Mouse (Mus musculus): ENCODE data around the gene Slc51a. TPM values are rescaled to one million over a fixed set of nuclear protein-coding genes. Genes with fewer than 3 reads are reported as not detected.

Gene Slc51a
- not detected for total RNA-seq (2022)

DNA sequence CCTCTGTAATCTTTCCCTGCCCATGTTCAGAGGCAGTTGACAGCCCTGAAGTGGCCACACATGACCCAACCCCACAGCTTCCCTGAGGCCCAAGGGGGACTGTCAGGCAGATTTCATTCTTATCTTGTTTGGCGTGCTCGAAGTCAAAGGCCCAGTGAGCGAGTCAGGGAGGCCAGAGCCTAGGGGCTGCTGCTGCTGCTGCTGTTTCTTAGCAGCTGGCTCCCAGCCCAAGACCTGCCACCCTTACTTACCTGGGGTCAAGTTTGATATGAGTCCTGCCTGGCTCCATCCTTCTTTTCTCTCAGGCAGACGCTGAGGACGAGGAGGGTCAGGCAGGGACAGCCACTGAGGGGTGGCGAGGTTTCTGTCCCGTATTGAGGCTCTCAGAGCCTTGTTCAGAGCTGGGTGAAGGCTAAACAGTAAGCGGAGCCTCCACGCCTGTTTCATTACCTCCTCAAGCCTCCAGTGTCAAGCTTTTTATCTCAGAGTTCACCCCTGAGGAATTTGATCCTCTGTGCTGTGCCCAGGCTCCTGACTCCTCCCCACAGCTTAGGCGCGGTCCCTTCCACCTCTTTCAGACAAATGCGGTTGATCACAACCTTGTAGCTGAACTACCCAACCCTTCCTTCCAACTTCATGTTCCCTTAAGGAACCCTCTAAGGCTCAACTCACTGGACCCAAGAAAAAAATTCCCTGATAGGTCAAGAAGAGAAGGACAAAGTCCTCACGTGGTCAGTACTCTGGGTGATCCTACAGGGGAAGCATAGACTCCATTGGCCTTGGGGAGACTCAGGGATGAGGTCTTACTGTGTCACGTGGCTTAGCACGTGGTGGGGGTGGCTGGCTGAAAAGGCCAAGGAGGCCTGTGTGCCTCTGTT lies at the start of gene Slc51a:
TSS of gene Slc51a (minus strand) at position 646 of the 878 bp plus-strand sequence.
- no peak for DNase-seq (ENCODE audit: low spot score in 2 of 2)

DNA sequence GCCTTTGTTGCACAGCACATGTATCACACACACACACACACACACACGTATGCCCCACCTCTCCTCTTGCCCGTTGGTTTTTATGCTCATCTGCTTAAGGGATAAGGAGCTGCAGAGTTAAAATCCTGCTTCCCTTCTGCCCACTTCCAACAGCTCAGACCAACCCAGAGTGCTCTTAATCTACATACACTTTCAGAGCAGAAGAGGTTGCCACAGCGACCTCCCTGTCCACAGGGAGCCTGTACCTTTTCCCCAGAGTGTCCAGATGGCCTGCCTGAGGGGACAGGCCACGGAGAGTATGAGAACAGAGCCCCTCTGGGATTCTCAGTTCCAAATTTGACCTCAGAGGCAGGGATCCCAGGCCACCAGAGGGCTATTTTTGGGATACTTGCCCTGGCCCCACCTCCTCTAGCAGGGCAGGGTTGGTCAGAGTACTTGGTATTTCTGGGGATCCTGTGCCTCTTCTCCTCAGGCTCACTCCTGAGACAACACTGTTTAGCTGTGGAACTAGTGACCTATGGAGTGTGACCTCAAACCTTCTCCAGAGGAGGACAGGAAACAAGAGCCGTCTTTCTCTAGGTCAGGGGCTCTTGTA lies 47.6 kb upstream of the Slc51a start:
- no peak for DNase-seq (ENCODE audit: low spot score in 2 of 2)

DNA sequence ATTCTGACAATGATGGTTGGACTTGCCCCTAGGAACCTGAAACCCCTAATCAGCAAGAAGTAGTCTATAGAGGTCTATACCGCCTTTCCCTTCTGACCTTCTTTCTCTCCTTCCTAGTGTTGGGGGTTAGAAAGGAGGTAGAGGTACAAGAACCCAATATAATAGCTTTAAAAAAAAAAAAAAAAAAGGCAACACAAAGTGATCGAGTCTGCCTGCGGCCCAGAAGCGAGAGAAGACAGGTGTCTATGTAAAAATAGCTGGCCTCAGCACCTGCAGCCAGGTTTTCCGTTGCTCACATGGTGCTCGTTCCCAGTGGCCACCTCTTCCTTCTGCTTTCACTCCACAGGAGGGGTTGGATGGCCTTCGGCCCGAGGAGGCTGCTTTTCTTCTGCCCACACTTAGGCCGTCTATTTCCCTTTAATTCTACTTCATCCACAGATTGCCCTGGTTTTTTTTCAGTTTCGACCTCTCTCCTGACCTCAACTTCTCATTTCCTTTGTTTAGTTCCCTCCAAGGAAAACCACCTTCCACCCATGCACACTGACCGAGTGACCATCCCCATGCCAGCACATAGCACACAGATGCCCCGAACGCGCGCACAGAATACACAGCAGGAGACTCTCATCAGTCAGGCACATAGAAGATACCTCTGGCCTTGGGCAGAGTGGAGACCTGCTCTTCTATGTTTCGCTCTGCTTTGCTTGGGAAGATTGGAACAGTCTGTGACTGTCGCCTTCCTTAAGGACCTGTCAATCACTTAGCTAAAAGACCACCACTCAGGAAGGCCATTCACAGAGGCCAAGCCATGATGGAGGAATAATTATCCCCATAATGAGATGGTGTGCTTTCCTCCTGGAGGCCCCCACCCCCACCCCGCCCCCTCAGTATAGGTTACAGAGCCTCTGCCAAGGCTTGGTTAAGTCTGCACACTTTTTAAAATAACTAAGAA lies 45.5 kb upstream of the Slc51a start:
- no peak for DNase-seq (ENCODE audit: low spot score in 2 of 2)

DNA sequence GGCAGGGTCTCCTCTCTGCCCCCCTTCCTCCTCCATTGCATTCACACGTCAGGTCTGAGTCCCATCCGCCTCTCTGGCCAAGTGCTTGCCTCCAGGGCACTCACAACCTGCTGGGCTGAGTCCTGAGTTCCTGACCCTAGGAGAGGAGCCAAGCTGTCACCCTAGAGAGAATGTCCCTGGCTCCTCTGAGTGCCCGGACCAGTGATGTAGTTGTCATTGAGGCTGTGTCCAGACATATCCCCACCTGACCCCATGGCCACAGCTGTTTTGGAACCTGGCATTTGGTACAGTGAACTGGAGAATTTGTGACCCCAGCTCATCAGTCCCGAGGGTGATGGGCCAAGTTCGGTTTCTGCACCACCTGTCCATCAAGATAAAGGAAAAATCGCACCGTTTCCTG lies 39.2 kb upstream of the Slc51a start:
- DNase-seq (ENCODE audit: low spot score in 2 of 2), result no peak

DNA sequence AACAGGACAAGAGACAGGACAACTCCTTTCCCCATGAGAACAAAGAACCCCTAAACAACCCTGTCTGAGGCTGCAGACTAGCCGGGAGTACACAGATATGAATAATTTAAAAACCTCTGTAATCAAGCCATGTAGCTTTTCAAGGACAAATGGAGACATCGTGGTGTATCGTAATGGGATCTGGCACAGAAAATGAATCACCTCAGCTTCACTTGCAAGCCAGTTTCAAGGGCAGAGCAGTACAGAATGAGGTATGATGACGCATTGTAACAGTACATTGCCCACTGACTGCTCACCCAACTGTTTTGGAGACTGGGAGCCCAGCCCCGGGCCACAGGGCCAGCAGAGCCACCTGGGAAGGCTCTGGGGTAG lies 36.6 kb upstream of the Slc51a start:
- no peak for DNase-seq (ENCODE audit: low spot score in 2 of 2)

DNA sequence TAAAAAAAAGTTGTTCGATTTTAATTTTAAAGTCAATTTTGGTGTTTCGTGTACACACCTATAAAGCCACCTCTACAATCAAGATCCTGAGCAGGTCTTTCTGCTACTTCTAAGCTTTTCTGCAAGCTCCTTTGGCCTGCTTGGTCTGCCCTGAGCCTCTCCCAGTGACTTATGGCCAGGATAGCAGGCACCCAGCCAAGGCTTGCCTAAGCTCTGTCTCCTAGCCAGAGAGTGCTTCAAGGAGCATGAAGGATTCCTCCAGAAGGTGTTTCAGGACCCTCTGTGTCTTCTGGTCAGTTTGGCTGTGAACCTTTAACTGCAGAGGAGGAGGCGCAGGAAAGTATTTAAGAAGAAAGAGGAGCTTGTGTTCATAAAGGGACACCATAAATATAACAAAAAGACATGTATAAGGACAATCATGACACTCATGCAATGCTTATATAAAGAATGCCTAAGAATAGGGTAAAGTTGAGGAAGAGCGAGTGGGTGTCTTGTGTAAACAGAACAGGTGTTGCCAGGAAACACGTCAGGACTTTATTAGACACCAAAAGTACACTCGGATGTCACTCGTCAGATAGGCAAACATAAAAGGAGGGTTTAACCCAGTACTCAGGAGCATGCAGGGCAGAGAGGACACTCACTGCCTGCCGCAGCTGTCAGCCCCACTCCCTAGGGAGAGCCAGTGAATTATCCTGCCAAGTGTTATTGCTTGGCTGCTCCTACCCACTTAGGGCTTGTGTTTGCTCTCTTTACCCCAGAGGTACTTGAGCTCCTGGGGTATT lies 36.0 kb upstream of the Slc51a start:
- no peak for DNase-seq (ENCODE audit: low spot score in 2 of 2)

DNA sequence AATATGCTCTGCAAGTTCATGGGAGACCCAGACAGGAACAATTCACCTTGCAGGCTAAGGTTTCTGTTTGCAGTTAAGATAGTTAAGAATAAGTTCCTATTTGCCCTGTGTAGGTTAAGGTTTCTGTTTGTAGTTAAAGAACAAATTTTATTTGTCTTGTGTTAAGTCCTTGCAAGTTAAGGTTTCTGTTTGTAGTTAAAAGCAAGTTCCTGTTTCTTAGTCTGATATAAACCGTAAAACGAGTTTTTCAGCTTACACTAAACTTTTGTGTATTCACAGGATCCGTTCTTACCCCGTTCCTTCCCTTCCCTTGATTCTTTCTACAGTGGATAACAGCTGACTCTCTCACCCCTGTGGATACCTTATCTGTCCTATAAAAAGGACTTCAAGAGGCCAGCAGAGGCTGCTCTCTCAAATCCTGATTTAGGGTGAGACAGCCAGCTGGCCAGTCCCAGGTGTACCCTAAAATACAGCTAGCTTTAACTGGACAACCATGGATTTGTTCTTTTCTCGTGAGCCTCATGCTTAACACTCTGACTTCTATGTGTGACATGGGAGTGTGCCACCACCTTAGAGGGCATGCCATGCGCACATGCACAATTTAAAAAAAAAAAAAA lies 35.0 kb upstream of the Slc51a start:
- no peak for DNase-seq (ENCODE audit: low spot score in 2 of 2)

DNA sequence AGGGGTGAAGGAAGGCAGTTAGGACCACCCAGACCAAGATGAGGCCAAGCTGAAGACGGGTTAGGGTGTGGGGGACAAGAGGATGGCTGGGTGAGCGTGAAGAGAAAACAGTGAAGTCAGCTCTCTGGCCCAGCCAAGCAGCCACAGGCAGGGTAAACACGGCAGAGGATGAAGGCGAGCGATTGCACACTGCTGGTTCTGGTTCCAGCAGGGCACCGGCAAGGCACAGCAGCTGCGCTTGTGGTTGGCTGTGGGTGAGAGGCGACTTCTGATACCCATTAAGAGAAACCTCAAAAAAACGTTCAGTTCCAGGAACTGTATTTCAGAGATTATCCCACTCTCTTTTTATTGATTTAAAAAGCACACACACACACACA lies 32.7 kb upstream of the Slc51a start:
- no peak for DNase-seq (ENCODE audit: low spot score in 2 of 2)

DNA sequence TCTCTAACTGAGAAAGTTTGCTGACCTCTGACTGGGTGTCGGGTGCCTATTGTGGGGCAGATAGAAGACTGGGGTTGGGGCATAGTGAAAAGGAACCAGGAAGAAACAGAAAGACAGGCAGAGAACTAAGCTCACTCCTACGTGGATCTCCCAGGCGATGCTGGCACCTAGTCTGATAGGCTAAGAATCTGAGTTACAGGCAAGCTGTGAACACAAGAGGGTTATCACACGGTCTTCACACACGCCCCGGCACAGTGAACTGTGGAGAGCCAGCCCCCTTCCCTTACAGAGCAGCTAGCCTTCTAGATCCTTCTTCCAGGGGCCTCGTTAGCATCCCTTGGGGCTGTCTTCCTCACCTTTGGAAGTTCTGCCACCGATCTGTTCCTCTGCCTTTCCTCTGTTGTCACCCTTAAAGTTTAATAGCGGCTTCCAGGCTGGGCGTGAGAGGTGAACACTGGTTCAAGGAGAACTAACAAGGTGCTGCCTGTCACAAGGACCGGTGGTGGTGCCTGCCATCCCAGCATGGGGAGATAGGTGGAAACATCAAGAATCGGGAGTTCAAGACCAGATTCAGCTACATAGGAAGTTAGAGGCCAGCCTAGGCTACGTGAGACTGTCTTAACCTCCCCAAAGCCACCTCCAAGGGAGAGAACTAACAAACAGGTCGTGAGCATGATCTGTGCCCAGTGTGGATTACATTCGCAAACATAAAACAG lies 32.1 kb upstream of the Slc51a start:
- DNase-seq (ENCODE audit: low spot score in 2 of 2), result no peak

DNA sequence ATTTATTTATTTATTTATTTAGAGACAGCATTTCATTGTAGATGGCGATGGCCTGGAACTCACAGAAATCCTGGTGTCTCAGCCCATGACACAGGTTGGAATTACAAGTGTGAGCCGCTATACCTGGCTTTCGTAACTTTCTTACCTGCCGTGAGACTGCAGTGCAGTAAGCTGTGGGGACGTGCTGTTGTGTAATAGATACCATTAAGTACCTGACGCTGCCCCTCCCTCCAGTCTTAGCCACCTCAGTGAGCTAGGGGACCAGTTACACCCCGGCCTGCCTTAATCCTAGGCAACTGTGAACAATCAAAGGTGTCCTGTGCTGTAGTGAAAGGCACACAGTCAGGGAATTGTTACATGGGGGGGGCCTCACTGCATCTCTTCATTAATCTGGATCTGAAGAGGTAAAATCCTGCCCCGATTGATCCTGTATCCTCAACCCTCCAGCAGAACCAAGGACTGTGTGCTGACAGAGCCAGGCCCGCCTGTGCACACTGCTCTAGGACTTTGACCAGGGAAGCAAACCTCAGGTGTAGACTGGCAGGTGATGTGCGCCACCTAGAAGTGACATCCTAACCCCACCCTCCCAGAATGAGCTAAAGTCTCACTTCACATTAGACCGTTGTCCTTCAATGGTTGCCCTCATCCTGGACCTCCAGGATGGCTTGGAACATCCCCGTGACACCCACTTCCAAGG lies 30.3 kb upstream of the Slc51a start:
- no peak for DNase-seq (ENCODE audit: low spot score in 2 of 2)

DNA sequence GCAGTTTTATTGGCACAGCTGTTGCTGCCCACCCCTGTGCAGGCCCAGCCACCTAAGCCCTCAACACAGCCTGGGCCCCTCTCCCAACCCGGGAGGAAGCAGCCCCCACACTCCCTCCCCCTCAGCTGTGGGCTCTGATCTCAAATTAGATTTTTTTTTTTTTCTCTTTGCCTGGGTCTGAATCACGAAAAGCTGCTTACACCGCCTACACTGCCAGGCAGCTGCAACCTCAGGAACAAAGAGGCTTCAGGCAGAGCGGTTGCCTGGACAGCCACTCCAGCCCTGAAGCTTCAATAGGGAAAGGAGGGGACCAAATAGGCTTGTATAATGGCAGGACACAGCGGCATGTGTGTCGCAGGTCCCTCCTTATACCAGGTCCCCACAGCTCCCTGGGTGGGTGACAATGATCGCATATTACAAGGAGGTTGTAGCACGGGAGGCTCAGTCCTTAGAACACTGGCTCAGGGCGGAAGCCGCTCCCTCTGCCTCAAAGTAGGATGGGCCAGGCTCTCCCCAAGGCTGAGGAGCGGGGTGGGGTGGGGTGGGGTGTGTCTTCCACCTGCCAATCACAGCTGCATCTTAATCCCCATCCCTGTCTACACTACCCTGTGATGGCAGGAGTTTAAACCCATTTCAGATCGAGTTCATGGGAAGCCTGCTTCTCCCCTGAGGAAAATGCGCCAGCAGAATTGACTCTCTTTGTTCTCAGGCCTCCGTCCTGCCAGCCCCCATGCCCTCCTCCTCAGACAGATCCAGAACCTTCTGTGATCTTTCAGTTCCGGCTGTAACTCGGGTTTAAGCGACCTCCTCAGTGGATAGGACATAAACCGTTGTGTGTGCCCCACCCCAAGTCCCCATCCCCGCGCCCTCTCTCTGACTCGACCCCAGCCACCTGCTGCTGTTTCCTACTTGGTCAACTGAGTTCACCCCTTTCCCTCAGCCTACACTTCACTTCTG lies 28.6 kb upstream of the Slc51a start:
- DNase-seq (ENCODE audit: low spot score in 2 of 2), result peak; percentile 75 to 80

DNA sequence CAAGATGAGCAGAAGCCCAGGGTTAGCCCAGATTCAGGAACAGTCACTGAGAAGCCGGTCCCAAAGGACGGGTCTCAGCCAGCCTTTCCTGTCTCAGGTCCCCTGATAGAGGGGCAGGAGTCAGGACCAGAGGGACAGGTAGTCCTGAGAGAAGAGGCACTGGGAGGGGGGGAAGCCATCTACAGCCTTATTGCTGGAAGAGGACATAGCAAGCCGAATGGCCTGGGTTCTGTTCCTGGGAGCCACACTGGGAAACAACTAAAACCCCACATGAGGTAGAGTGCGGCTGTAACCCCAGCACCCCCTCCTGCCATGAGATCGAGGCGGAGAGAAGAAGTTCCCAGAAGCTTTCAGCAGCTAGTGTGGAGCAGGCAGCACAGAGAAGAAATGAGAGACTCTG lies 26.3 kb upstream of the Slc51a start:
- no peak for DNase-seq (ENCODE audit: low spot score in 2 of 2)

DNA sequence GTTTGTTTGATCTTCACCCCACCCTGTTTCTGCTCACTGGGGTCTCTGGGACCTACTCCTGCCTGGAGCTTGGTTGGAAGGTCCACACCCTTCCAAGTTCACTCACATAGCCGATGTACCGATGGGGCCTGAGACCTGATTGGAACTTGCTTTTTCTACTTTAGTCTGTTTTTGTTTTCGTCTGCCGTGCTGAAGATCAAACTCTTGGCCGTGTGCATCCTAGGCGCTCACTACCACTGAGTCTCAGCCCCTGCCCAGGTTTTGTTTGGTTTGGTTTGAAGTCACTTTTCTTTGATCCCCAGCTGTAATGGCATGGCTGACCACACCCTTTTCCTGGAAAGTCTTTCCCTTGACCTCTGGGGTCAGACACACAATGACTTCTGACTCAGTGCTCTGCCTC lies 25.7 kb upstream of the Slc51a start:
- no peak for DNase-seq (ENCODE audit: low spot score in 2 of 2)

DNA sequence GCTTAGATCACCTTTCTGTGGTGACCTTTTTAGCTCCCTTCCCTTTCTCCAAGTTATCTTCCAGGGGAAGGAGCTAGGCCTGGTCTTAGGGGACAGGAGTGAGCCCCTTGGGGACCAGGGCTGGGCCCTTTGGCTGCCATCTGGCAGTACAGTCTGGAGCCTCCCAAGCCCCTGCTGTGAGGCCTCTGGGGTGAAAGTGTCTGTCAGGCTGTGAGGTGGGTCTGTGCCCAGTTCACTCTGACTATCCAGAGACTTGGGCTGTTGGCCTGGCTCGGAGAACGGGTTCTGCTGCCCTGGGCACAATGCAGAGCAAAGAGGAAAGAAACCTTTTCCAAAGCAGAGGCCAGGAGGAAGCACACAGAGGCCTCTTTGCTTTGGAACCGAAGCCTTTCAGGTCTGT lies 25.2 kb upstream of the Slc51a start:
- no peak for DNase-seq (ENCODE audit: low spot score in 2 of 2)

DNA sequence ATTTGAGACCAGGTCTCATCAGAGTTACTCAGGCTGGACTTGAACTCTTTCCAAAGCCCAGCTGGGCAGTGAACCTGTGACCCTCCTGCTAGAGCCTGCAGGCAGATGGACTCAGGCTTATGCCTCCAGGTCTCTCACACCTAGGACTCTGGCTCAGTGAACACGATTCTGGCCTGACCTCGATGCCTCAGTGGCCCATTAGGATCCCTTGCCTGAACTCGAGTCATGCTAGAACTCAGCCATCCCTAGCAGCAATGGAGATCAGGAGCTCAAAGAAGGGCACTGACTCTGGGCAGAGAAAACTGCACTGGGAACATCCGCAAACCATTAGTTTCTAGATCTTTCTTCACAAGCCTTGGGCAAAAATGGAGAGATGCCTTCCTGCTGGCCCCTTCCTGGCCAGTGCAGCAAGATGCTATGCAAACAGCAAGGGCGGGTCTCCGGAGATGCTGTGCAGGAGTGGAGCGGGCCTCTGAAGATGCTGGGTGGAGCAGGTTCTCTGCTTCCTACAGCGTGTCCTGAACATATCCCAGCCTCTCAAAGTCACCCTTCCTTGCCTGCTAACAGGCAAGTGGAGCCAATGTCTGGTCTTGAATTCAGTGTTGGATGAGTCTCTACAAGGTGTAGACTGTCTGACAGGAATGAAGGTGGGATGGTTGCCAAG lies 24.3 kb upstream of the Slc51a start:
- no peak for DNase-seq (ENCODE audit: low spot score in 2 of 2)

DNA sequence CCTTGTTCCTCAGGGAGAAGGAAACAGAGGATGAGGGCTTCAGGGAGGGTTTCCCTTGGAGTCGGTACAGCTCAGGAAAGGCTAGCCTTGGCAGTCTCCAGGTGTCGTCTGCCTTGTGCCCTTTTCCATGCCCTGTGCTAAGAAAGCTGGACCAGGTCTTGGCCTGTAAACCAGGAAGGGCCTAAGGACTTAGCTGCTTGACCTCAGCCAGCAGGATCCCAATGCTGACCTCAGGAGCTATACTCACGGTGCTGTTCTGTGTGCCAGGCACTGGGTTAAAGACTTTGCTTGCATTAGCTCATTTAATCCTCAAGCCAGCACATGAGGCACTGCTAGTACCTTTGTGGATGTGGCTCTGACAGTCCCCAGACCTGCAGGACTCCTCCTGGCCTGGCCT lies 23.7 kb upstream of the Slc51a start:
- DNase-seq (ENCODE audit: low spot score in 2 of 2), result no peak

DNA sequence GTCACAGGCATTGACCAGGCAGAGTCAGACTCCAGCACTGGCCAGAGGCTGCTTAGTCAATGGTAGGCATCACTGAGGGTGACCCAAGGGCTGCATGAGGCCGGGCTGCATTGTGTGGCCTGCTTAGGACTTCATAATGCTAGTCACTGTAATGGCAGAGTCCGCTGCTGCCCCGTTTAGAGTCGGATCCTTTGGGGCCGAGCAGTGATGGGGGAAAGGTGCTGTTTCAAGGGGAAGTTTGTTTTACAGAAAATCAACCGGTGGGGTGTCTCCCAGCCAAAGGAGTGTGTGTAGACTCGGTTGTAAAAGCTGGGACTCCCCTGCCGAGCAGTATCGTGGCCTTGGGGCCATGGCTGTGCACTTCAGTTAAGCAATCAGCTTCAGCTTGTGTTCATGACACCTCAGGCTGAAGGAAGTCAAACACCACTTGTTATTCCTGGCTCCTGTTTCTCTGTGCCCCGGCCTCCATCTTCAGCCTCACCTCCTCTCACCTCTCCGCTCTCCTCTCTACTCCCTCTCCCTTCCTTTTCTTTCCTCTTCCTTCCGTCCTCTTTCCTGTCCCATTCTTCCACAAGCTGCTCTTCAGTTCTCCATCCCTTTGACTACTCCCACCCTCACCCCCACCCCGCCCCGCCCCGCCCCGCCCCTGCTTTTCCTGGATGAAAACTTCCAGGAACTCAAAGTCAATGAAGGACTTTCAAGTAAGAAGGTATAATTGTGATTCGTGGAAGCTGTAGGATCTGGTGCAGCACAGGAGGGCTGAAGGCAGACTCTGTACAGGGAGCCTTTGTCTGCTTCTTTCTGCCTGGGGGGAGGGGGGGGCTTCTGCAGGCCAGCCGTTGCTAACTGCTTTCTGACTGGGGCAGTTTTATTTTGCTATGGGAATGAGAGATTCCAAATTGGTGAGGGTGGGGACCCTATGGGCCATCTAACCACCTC lies 23.0 kb upstream of the Slc51a start:
- no peak for DNase-seq (ENCODE audit: low spot score in 2 of 2)

Measured in layer of hippocampus, adult 8-10 months (tissue).